Mouse (Mus musculus) liver, embryonic 14.5 days (tissue): ENCODE measurements around the gene Ralb. TPM values are rescaled to one million over a fixed set of nuclear protein-coding genes. Genes with fewer than 3 reads are reported as not detected.
A peak's percentile ranks its signal among the peaks of the same experiment; 100 is the strongest.

Experiments used
- ATAC-seq: fragments of 200-750 bp; cut with Nextera tagmentation; 2 replicates; pipeline ENCODE4 v1.8.0; 2017; ENCODE audit warnings: moderate number of reproducible peaks, mild to moderate bottlenecking, moderate library complexity; ENCODE audit not compliant: insufficient read depth
- DNase-seq, 3 experiments: peaks; one replicate each; pipeline ENCODE4 v3.0.0-alpha.2; 2012 to 2013; ENCODE audit warnings: low read depth in 3 of 3, low spot score in 3 of 3
- H3K27ac ChIP-seq: fragments of 300-500 bp; sonication (generic); 2 replicates; pipeline ENCODE4 v1.5.1; 2014; ENCODE audit warnings: moderate library complexity, mild to moderate bottlenecking, control low read depth, inconsistent platforms
- H3K27me3 ChIP-seq: fragments of 300-500 bp; sonication (generic); 2 replicates; pipeline ENCODE4 v1.6.1; 2014; ENCODE audit warnings: mild to moderate bottlenecking, low read length, moderate library complexity; ENCODE audit not compliant: control insufficient read depth, insufficient read depth
- H3K36me3 ChIP-seq: fragments of 300-500 bp; sonication (generic); replicated peaks from 2 replicates; pipeline ENCODE4 v1.6.1; 2014; ENCODE audit warnings: low read depth; ENCODE audit not compliant: control insufficient read depth, insufficient read depth
- H3K4me1 ChIP-seq, 2 experiments: fragments of 200-500 bp in 1 of 2; fragments of 300-500 bp in 1 of 2; sonication (generic) in 1 of 2; replicated peaks; 2 replicates each; pipeline ENCODE4 v1.6.1; 2012 to 2014; ENCODE audit warnings: antibody characterized with exemption in 1 of 2, inconsistent platforms in 1 of 2, low read length in 1 of 2; ENCODE audit not compliant: control insufficient read depth in 2 of 2, insufficient read depth in 2 of 2
- H3K4me2 ChIP-seq: fragments of 300-500 bp; sonication (generic); 2 replicates; pipeline ENCODE4 v1.6.1; 2014; ENCODE audit warnings: low read depth, mild to moderate bottlenecking, control low read depth, moderate library complexity
- H3K4me3 ChIP-seq, 2 experiments: fragments of 200-500 bp in 1 of 2; fragments of 300-500 bp in 1 of 2; sonication (generic) in 1 of 2; 2 replicates each; pipeline ENCODE4 v1.5.1; 2012 to 2014; ENCODE audit warnings: low read depth in 2 of 2, low read length in 2 of 2, mild to moderate bottlenecking in 2 of 2, control low read depth in 1 of 2, inconsistent platforms in 1 of 2, moderate library complexity in 1 of 2; ENCODE audit not compliant: insufficient read depth in 1 of 2
- H3K9ac ChIP-seq: fragments of 300-500 bp; sonication (generic); replicated peaks from 2 replicates; pipeline ENCODE4 v1.6.1; 2014; ENCODE audit warnings: mild to moderate bottlenecking, control low read depth, moderate library complexity
- H3K9me3 ChIP-seq: fragments of 300-500 bp; sonication (generic); 2 replicates; pipeline ENCODE4 v1.6.1; 2016; ENCODE audit warnings: low read length, mixed read lengths; ENCODE audit not compliant: control insufficient read depth
- CTCF ChIP-seq: IDR thresholded peaks from 2 replicates; pipeline ENCODE4 v1.5.1; 2016; ENCODE audit warnings: antibody characterized with exemption, low read depth, control low read depth
- EP300 ChIP-seq: IDR thresholded peaks from 2 replicates; pipeline ENCODE4 v1.6.1; 2016; ENCODE audit warnings: antibody characterized with exemption, low read depth
- WGBS: fragments of 180-500 bp; shearing (Covaris S2); extraction: QIAGEN DNeasy Blood & Tissue Kit; methylation state at CpG from one replicate; pipeline ENCODE4 v1.1.7; 2014; ENCODE audit not compliant: insufficient replicate concordance; 5-methylcytosine and 5-hydroxymethylcytosine counted together
- polyA plus RNA-seq, 2 experiments: library from polyadenylated mRNA; depleted of rRNA in 1 of 2; stranded (reverse) in 1 of 2; unstranded in 1 of 2; fragments of >200 nt; fragmentation: Nextera tagmentation in 1 of 2; extraction: Ambion mirVana in 1 of 2; gene quantifications; 2 replicates each; pipeline versions ENCODE4 v1.2.1 to v1.2.3; 2012 to 2014

The Ralb gene
- polyA plus RNA-seq, 2 experiments = 11.6 to 25.7 TPM

- 53% methylated on average over 5 of the region's 5 CpGs for WGBS
- no peaks in the 10 kb centered on the region for H3K9me3 ChIP-seq
- no peaks in the 10 kb centered on the region for H3K4me1 ChIP-seq
- no peak overlapping the region for H3K27ac ChIP-seq
- no peak overlapping the region for H3K9ac ChIP-seq
- no peak overlapping the region for H3K4me3 ChIP-seq
- ATAC-seq = no peak
- TF ChIP-seq EP300 = no peak
- no peak for TF ChIP-seq CTCF
- H3K4me2 ChIP-seq = no peak overlapping the region
- no peaks in the 10 kb centered on the region for H3K36me3 ChIP-seq
- no peak for DNase-seq
- H3K27me3 ChIP-seq = no peaks in the 10 kb centered on the region
Observed at GRCm38 (mm10) chr1:119534341-119534740, 29.7 kb upstream of the Ralb start.

- DNase-seq (no peak), ATAC-seq (no peak)
- H3K27ac ChIP-seq = no peak overlapping the region
- TF ChIP-seq CTCF (no peak), EP300 (no peak)
- H3K9me3 ChIP-seq = no peaks in the 10 kb centered on the region
- no peak overlapping the region for H3K4me2 ChIP-seq
- 68% methylated on average over 18 of the region's 18 CpGs for WGBS
- H3K4me3 ChIP-seq = no peak overlapping the region
- H3K36me3 ChIP-seq = no peaks in the 10 kb centered on the region
- no peak overlapping the region for H3K9ac ChIP-seq
- no peaks in the 10 kb centered on the region for H3K27me3 ChIP-seq
- H3K4me1 ChIP-seq = no peaks in the 10 kb centered on the region
Observed at GRCm38 (mm10) chr1:119533093-119533805, 28.7 kb upstream of the Ralb start.

DNA sequence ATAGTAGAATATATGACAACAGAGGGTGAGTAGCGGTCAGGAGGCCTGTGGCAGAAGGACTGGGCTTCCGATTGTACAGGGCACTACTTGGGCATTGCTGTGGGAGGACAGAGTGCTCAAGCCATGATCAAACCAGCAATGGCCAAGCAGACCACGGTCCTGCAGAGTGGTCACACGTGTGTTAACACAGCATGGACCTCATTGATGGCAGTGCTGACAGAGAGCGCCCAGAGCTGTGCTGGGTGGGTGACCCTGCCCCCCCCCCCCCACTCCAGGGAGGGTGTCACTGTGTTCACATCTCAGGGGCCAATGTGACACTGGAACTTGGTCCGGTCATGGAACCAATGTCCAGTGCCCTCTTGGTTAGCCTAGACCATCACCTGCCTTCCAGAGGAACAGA lies 27.6 kb upstream of the Ralb start:
- Histone ChIP-seq H3K4me3 (no peak overlapping the region), H3K4me2 (no peak overlapping the region), H3K4me1 (no peaks in the 10 kb centered on the region), H3K27me3 (no peaks in the 10 kb centered on the region), H3K27ac (no peak overlapping the region), H3K36me3 (peaks cover 5% of the 10 kb centered on the region), H3K9me3 (no peaks in the 10 kb centered on the region), H3K9ac (no peak overlapping the region)
- TF ChIP-seq CTCF (no peak), EP300 (no peak)
- DNase-seq (no peak), ATAC-seq (no peak)
- 77% methylated on average over 6 of the region's 6 CpGs for WGBS

- 75% methylated on average over 13 of the region's 13 CpGs for WGBS
- H3K4me1 ChIP-seq = peaks cover 4 to 8% of the 10 kb centered on the region in 2 experiments
- ATAC-seq (no peak), DNase-seq (no peak)
- H3K36me3 ChIP-seq = peaks cover 6% of the 10 kb centered on the region
- H3K9me3 ChIP-seq = no peaks in the 10 kb centered on the region
- no peak overlapping the region for H3K9ac ChIP-seq
- no peak overlapping the region for H3K4me2 ChIP-seq
- no peaks in the 10 kb centered on the region for H3K27me3 ChIP-seq
- TF ChIP-seq EP300 (no peak), CTCF (no peak)
- H3K27ac ChIP-seq = no peak overlapping the region
- H3K4me3 ChIP-seq = no peak overlapping the region
Observed at GRCm38 (mm10) chr1:119530941-119531340, 26.3 kb upstream of the Ralb start.

DNA sequence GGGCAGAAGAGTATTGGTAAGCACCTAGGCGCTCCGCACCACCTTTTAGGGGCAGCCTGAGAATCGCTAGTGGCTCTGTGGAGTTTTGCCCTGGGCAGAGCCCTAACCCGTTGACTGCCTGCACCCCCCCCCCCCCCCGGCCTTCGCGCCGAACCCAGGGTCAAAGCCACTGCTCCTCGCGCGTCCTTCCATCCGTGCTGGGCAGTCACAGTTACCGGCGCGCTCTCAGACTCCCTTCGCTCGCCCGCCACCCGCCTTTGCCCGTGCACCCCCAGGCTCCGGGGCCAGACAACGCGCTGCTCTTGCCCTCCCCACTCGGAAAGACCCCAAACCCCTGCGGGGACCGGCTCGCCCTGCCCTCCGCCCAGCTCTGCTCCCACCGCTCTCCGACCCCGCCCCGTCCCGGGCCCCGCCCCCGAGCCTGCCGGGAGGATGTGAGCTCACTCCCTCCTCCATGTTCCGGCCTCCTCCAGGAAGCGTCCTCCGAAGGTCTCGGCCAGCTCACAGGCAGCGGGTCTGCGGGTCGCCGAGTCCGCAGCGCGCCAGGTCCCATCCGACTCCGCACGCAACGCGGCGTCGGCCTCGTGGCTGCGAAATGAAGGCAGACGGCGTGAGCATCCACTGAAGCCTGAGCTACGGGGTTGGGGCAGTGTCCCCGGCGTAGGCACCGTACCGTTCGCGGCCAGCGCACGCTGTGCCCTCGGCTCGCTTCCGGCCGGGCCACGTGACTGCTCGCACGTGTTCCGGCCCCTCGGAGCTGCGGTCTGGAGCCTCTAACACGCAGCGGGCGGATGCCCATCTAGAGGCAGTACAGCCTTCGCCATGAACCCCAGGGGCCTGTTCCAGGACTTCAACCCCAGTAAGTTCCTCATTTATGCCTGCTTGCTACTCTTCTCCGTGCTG lies 21.3 kb upstream of the Ralb start, which contains the start of gene Tmem185b:
Tmem185b (plus strand) TSS at position 472 of the 903 bp plus-strand sequence.
- Histone ChIP-seq H3K27ac (no peak within 1 kb of the TSS), H3K36me3 (peaks cover 6% of the 10 kb centered on the region), H3K4me2 (peak within 1 kb of the TSS; percentile 89), H3K4me1 (peaks cover 4 to 26% of the 10 kb centered on the region in 2 experiments), H3K9me3 (no peaks in the 10 kb centered on the region), H3K4me3 (peak within 1 kb of the TSS; percentile 70 to 74), H3K9ac (peak within 1 kb of the TSS; percentile 72), H3K27me3 (no peaks in the 10 kb centered on the region)
- ATAC-seq (peak; percentile 93), DNase-seq (peak; percentile 52 to 58 (median 55))
- WGBS = under 1% methylated on average over 75 of the region's 82 CpGs
- TF ChIP-seq EP300 (no peak), CTCF (no peak)
